Mouse (Mus musculus) heart, embryonic 13.5 days (tissue): ENCODE results near the gene Snrpf. TPM values are rescaled to one million over a fixed set of nuclear protein-coding genes. Genes with fewer than 3 reads are reported as not detected.

Experiments
- ATAC-seq: fragments of 200-750 bp; cut with Nextera tagmentation; 2 replicates; pipeline ENCODE4 v1.8.0; 2017; ENCODE audit warnings: moderate TSS enrichment; ENCODE audit not compliant: insufficient number of reproducible peaks, low FRiP score, low TSS enrichment; ENCODE audit errors: extremely low read depth
- H3K27ac ChIP-seq: fragments of 300-500 bp; sonication (generic); replicated peaks from 2 replicates; pipeline ENCODE4 v1.5.1; 2015; ENCODE audit warnings: moderate library complexity, mild to moderate bottlenecking, inconsistent platforms
- H3K27me3 ChIP-seq: fragments of 300-500 bp; sonication (generic); replicated peaks from 2 replicates; pipeline ENCODE4 v1.6.1; 2015; ENCODE audit warnings: mild to moderate bottlenecking, inconsistent platforms
- H3K36me3 ChIP-seq: fragments of 300-500 bp; sonication (generic); 2 replicates; pipeline ENCODE4 v1.6.1; 2015; ENCODE audit warnings: mild to moderate bottlenecking, inconsistent platforms
- H3K4me1 ChIP-seq: fragments of 300-500 bp; sonication (generic); 2 replicates; pipeline ENCODE4 v1.6.1; 2015; ENCODE audit warnings: inconsistent platforms
- H3K4me2 ChIP-seq: fragments of 300-500 bp; sonication (generic); 2 replicates; pipeline ENCODE4 v1.6.1; 2015; ENCODE audit warnings: inconsistent platforms, mild to moderate bottlenecking, moderate library complexity
- H3K4me3 ChIP-seq: fragments of 300-500 bp; sonication (generic); 2 replicates; pipeline ENCODE4 v1.5.1; 2015; ENCODE audit warnings: moderate library complexity, mild to moderate bottlenecking, inconsistent platforms
- H3K9ac ChIP-seq: fragments of 300-500 bp; sonication (generic); 2 replicates; pipeline ENCODE4 v1.6.1; 2015; ENCODE audit warnings: inconsistent platforms, mild to moderate bottlenecking, moderate library complexity
- H3K9me3 ChIP-seq: fragments of 300-500 bp; sonication (generic); 2 replicates; pipeline ENCODE4 v1.6.1; 2016; ENCODE audit warnings: inconsistent platforms
- WGBS: fragments of 180-500 bp; shearing (Covaris S2); methylation state at CpG from one replicate; pipeline ENCODE4 v1.1.7; 2015; ENCODE audit warnings: mixed read lengths; 5-methylcytosine and 5-hydroxymethylcytosine counted together
- polyA plus RNA-seq: library from polyadenylated mRNA; unstranded; fragments of >200 nt; fragmentation: Nextera tagmentation; extraction: Ambion mirVana; gene quantifications from 2 replicates; pipeline ENCODE4 v1.2.1, GENCODE M21; 2015

Snrpf gene
- polyA plus RNA-seq, 1 experiment from 2014 or later: 70.7 TPM

DNA sequence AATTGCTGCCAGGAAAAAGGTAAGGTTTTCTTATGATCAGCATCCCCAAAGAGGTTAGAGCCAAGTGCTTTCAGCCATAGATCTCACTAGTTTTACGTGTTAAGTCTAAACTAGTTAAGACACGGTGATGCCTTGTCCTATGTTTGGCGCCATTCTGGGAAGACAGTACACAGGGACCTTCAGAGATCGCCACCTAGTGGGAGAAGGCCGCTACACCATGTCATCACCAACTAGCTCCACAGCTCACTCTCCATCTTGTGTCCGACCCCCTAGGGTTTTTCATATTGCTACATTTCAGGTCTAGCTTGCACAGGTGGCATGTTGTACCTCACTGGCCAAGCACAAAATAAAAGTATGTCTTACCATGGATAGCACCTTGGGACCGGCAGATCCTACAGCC, 40.5 kb downstream of the Snrpf start:
- Histone ChIP-seq H3K27me3 (peaks cover 3% of the 10 kb centered on the region; the same call in 1 of the 2 replicates), H3K9ac (no peak overlapping the region), H3K27ac (no peak overlapping the region), H3K9me3 (no peaks in the 10 kb centered on the region), H3K36me3 (no peaks in the 10 kb centered on the region), H3K4me3 (no peak overlapping the region), H3K4me2 (no peak overlapping the region), H3K4me1 (0 out of 2 replicates have a peak, but pooled peaks cover 3% of the 10 kb centered on the region)
- WGBS: 10% methylated on average over 7 of the region's 7 CpGs
- no peak for ATAC-seq

- Histone ChIP-seq H3K27ac (no peak overlapping the region), H3K27me3 (no peaks in the 10 kb centered on the region), H3K9me3 (no peaks in the 10 kb centered on the region), H3K4me3 (no peak overlapping the region), H3K4me1 (0 out of 2 replicates have a peak, but pooled peaks cover 3% of the 10 kb centered on the region), H3K36me3 (no peaks in the 10 kb centered on the region), H3K4me2 (no peak overlapping the region), H3K9ac (no peak overlapping the region)
- no peak for ATAC-seq
- 83% methylated on average over 4 of the region's 4 CpGs for WGBS
These were observed 41.7 kb downstream of the Snrpf start for GRCm38 (mm10) chr10:93547741-93548270.

- Histone ChIP-seq H3K4me2 (no peak overlapping the region), H3K9me3 (no peaks in the 10 kb centered on the region), H3K27me3 (no peaks in the 10 kb centered on the region), H3K9ac (no peak overlapping the region), H3K36me3 (no peaks in the 10 kb centered on the region), H3K4me1 (peaks cover 18% of the 10 kb centered on the region), H3K4me3 (no peak overlapping the region), H3K27ac (no peak overlapping the region)
- WGBS: 75% methylated on average over 5 of the region's 5 CpGs
- ATAC-seq: no peak
These were observed 45.3 kb downstream of the Snrpf start for GRCm38 (mm10) chr10:93544172-93544571.

- ATAC-seq: no peak
- WGBS: 72% methylated on average over 6 of the region's 6 CpGs
- H3K4me1 ChIP-seq: peaks cover 17% of the 10 kb centered on the region
- no peaks in the 10 kb centered on the region for H3K36me3 ChIP-seq
- H3K9ac ChIP-seq: no peak overlapping the region
- H3K27me3 ChIP-seq: peaks cover 9% of the 10 kb centered on the region
- no peak overlapping the region for H3K4me2 ChIP-seq
- H3K9me3 ChIP-seq: no peaks in the 10 kb centered on the region
- H3K4me3 ChIP-seq: no peak overlapping the region
- H3K27ac ChIP-seq: no peak overlapping the region
These were observed 46.3 kb downstream of the Snrpf start for GRCm38 (mm10) chr10:93543176-93543575.

DNA sequence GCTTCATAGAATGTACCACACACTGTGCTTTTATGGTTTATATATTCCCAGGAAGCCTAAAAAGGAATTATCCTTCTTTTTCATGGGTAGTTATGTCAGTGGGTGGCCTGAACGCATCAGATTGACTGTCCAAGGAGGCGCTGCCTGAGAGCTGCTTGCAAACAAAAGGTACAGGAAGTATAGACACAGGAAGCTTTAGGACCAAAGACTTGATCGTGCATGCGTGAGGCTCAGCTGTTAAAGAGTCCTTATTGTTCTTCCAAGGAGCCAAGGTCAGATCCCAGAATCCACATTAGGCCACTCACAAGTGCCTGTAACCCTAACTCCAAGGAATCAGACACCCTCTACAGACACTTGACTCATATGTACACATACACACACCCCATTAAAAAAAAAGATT, 47.1 kb downstream of the Snrpf start:
- peaks cover 17% of the 10 kb centered on the region for H3K4me1 ChIP-seq
- no peak overlapping the region for H3K4me2 ChIP-seq
- peaks cover 17% of the 10 kb centered on the region for H3K27me3 ChIP-seq
- H3K36me3 ChIP-seq: no peaks in the 10 kb centered on the region
- WGBS: 62% methylated on average over 4 of the region's 4 CpGs
- H3K9ac ChIP-seq: no peak overlapping the region
- no peak overlapping the region for H3K27ac ChIP-seq
- no peak for ATAC-seq
- no peak overlapping the region for H3K4me3 ChIP-seq
- no peaks in the 10 kb centered on the region for H3K9me3 ChIP-seq

GRCm38 (mm10) chr10:93541585-93541984, 47.9 kb downstream of the Snrpf start:
- peaks cover 24% of the 10 kb centered on the region for H3K27me3 ChIP-seq
- no peak overlapping the region for H3K4me3 ChIP-seq
- no peak overlapping the region for H3K4me2 ChIP-seq
- H3K36me3 ChIP-seq: no peaks in the 10 kb centered on the region
- peaks cover 17% of the 10 kb centered on the region for H3K4me1 ChIP-seq
- H3K27ac ChIP-seq: no peak overlapping the region
- no peak overlapping the region for H3K9ac ChIP-seq
- ATAC-seq: no peak
- 68% methylated on average over 1 of the region's 1 CpGs for WGBS
- no peaks in the 10 kb centered on the region for H3K9me3 ChIP-seq

- Histone ChIP-seq H3K4me1 (peaks cover 17% of the 10 kb centered on the region), H3K27me3 (peaks cover 29% of the 10 kb centered on the region), H3K4me3 (peak within 1 kb of the TSS; percentile 51), H3K4me2 (peak within 1 kb of the TSS; percentile 79), H3K9ac (peak within 1 kb of the TSS; percentile 74), H3K9me3 (no peaks in the 10 kb centered on the region), H3K36me3 (no peaks in the 10 kb centered on the region), H3K27ac (no peak within 1 kb of the TSS; the same call in 1 of the 2 replicates)
- no peak for ATAC-seq
- WGBS: 58% methylated on average over 17 of the region's 17 CpGs
These were observed 48.9 kb downstream of the Snrpf start, which contains the start of gene Ccdc38 for GRCm38 (mm10) chr10:93540431-93541210. Ccdc38 (plus strand) TSS chr10:93540632.

DNA sequence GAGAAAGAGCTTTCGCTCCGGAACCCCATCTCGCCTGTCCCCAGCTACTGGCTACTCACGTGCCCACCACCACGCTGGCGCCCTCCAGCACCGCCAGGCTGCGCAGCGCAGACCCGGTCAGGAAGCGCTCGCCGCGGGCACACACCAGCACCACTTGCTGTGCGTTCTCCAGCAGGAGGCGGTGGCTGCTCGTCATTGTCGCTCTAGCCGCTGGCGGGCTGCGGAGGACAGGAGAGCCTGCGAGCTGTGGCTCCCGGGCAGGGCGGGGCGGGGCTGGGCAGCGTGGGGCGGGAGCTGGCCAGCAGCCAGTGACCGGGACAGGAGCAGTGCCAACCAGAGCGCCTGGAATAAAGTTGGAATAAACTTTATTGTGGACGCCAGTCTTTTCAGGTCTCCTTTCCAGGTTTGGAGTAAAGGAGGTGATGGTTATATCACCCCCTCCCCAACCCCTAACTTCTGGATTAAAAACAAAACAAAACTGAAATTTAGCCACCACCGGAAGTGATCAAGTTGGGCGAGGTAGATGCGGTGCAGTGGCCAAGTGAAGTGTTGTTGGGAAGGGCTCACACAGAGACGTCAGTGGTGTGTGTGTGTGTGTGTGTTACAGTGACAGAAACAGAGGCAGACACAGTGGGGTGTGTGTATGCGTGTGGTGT, 49.6 kb downstream of the Snrpf start, which contains the start of gene Amdhd1:
Amdhd1 (minus strand) TSS at position 259 of the 656 bp plus-strand sequence.
- 2% methylated on average over 35 of the region's 35 CpGs for WGBS
- peak; percentile 64 for ATAC-seq

DNA sequence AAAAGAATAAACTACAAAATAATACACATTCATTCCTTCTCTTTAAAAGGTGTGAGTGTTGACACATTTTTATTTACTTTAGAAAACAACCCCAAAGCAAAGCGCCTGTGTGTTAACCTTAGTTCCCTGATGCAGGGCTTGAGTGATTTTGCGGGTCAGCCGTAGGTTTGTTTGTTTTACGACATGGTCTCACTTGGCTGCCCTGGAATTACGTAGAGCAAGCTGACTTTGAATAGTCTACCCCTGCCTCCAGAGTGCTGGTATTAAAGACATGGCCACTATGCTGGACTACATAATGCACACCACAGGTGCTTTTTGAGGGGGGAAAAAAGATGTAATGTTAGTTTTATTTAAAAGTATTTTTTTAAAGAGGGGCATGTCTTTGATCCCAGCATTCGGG, 50.7 kb downstream of the Snrpf start:
- no peak overlapping the region for H3K27ac ChIP-seq
- ATAC-seq: no peak
- H3K9ac ChIP-seq: no peak overlapping the region
- H3K4me3 ChIP-seq: no peak overlapping the region
- H3K36me3 ChIP-seq: no peaks in the 10 kb centered on the region
- WGBS: 66% methylated on average over 6 of the region's 6 CpGs
- H3K9me3 ChIP-seq: no peaks in the 10 kb centered on the region
- peaks cover 21% of the 10 kb centered on the region for H3K4me1 ChIP-seq
- peaks cover 44% of the 10 kb centered on the region for H3K27me3 ChIP-seq
- H3K4me2 ChIP-seq: no peak overlapping the region

More for the DNA sequence above, 49.6 kb downstream of the Snrpf start, which contains the start of gene Amdhd1:
- Histone ChIP-seq H3K9me3 (no peaks in the 10 kb centered on the region), H3K27ac (no peak within 1 kb of the TSS; the same call in 1 of the 2 replicates), H3K4me2 (peak within 1 kb of the TSS; percentile 79), H3K4me1 (peaks cover 17% of the 10 kb centered on the region), H3K36me3 (no peaks in the 10 kb centered on the region), H3K27me3 (peaks cover 36% of the 10 kb centered on the region), H3K9ac (peak within 1 kb of the TSS; percentile 74), H3K4me3 (peak within 1 kb of the TSS; percentile 51)

- no peak overlapping the region for H3K9ac ChIP-seq
- peaks cover 44% of the 10 kb centered on the region for H3K27me3 ChIP-seq
- no peak for ATAC-seq
- H3K4me2 ChIP-seq: no peak overlapping the region
- no peaks in the 10 kb centered on the region for H3K36me3 ChIP-seq
- H3K4me3 ChIP-seq: no peak overlapping the region
- no peaks in the 10 kb centered on the region for H3K9me3 ChIP-seq
- 75% methylated on average over 2 of the region's 2 CpGs for WGBS
- peaks cover 21% of the 10 kb centered on the region for H3K4me1 ChIP-seq
- no peak overlapping the region for H3K27ac ChIP-seq
These were observed 51.2 kb downstream of the Snrpf start for GRCm38 (mm10) chr10:93538287-93538686.
